Mouse (Mus musculus) forebrain, embryonic 14.5 days (tissue): Measurements from ENCODE around the gene Kctd19. TPM values are rescaled to one million over a fixed set of nuclear protein-coding genes. Genes with fewer than 3 reads are reported as not detected.

Experiments used
- ATAC-seq: fragments of 200-750 bp; cut with Nextera tagmentation; 2 replicates; pipeline ENCODE4 v1.8.0; 2017; ENCODE audit warnings: mild to moderate bottlenecking, moderate library complexity
- DNase-seq: peaks from one replicate; pipeline ENCODE4 v3.0.0-alpha.2; 2015; ENCODE audit warnings: low spot score
- H3K27ac ChIP-seq: fragments of 300-500 bp; sonication (generic); 2 replicates; pipeline ENCODE4 v1.5.1; 2014; ENCODE audit warnings: low read depth, mild to moderate bottlenecking, control low read depth, low read length, moderate library complexity
- H3K27me3 ChIP-seq: fragments of 300-500 bp; sonication (generic); replicated peaks from 2 replicates; pipeline ENCODE4 v1.6.1; 2014; ENCODE audit warnings: low read length, control low read depth, mixed read lengths; ENCODE audit not compliant: control insufficient read depth, insufficient read depth
- H3K36me3 ChIP-seq: fragments of 300-500 bp; sonication (generic); 2 replicates; pipeline ENCODE4 v1.6.1; 2014; ENCODE audit warnings: low read length, control low read depth; ENCODE audit not compliant: control insufficient read depth, insufficient read depth
- H3K4me1 ChIP-seq: fragments of 300-500 bp; sonication (generic); 2 replicates; pipeline ENCODE4 v1.6.1; 2014; ENCODE audit warnings: antibody characterized with exemption, low read length, control low read depth; ENCODE audit not compliant: control insufficient read depth, insufficient read depth
- H3K4me2 ChIP-seq: fragments of 300-500 bp; sonication (generic); 2 replicates; pipeline ENCODE4 v1.6.1; 2014; ENCODE audit warnings: mild to moderate bottlenecking, control low read depth, low read length
- H3K4me3 ChIP-seq: fragments of 300-500 bp; sonication (generic); 2 replicates; pipeline ENCODE4 v1.5.1; 2014; ENCODE audit warnings: low read depth, low read length, control low read depth
- H3K9ac ChIP-seq: fragments of 300-500 bp; sonication (generic); 2 replicates; pipeline ENCODE4 v1.6.1; 2014; ENCODE audit warnings: mild to moderate bottlenecking, low read length, control low read depth, moderate library complexity
- H3K9me3 ChIP-seq: fragments of 300-500 bp; sonication (generic); replicated peaks from 2 replicates; pipeline ENCODE4 v1.6.1; 2016; ENCODE audit warnings: low read length, control low read depth, mixed read lengths; ENCODE audit not compliant: control insufficient read depth
- WGBS: fragments of 180-500 bp; shearing (Covaris S2); extraction: QIAGEN DNeasy Blood & Tissue Kit; methylation state at CpG from one replicate; pipeline ENCODE4 v1.1.7; 2014; 5-methylcytosine and 5-hydroxymethylcytosine counted together
- polyA plus RNA-seq: library from polyadenylated mRNA; unstranded; fragments of >200 nt; fragmentation: Nextera tagmentation; extraction: Ambion mirVana; gene quantifications from 2 replicates; pipeline ENCODE4 v1.2.1, GENCODE M21; 2014

Gene Kctd19
- polyA plus RNA-seq, 1 experiment from 2014 or later = 0.09 TPM

GRCm38 (mm10) chr8:105446127-105446552 lies 32.8 kb upstream of the Kctd19 start:
- 0 out of 2 replicates have a peak, but pooled peaks have one; percentile 59 for ATAC-seq
- Histone ChIP-seq H3K4me1 (peaks cover 10% of the 10 kb centered on the region; the same call in 1 of the 2 replicates), H3K27ac (0 out of 2 replicates have a peak overlapping the region, but pooled peaks have one; percentile 24), H3K9me3 (no peaks in the 10 kb centered on the region), H3K4me2 (peak overlapping the region; percentile 28), H3K9ac (no peak overlapping the region), H3K27me3 (no peaks in the 10 kb centered on the region), H3K4me3 (no peak overlapping the region), H3K36me3 (no peaks in the 10 kb centered on the region)
- WGBS = 13% methylated on average over 4 of the region's 4 CpGs
- DNase-seq = peak; percentile 62

- peak; percentile 84 for ATAC-seq
- Histone ChIP-seq H3K4me2 (peak overlapping the region; percentile 28), H3K9me3 (no peaks in the 10 kb centered on the region), H3K9ac (no peak overlapping the region), H3K27ac (peak overlapping the region; percentile 46; the same call in 1 of the 2 replicates), H3K27me3 (no peaks in the 10 kb centered on the region), H3K36me3 (no peaks in the 10 kb centered on the region), H3K4me3 (no peak overlapping the region), H3K4me1 (peaks cover 10% of the 10 kb centered on the region; the same call in 1 of the 2 replicates)
- 18% methylated on average over 11 of the region's 11 CpGs for WGBS
- peak; percentile 72 for DNase-seq
These were observed 32.2 kb upstream of the Kctd19 start for GRCm38 (mm10) chr8:105445296-105446126.

- Histone ChIP-seq H3K4me2 (no peak overlapping the region), H3K9ac (no peak overlapping the region), H3K4me1 (peaks cover 10% of the 10 kb centered on the region; the same call in 1 of the 2 replicates), H3K36me3 (no peaks in the 10 kb centered on the region), H3K27me3 (no peaks in the 10 kb centered on the region), H3K4me3 (no peak overlapping the region), H3K27ac (no peak overlapping the region), H3K9me3 (no peaks in the 10 kb centered on the region)
- no peak for DNase-seq
- WGBS = 93% methylated on average over 5 of the region's 5 CpGs
- no peak for ATAC-seq
These were observed 29.4 kb upstream of the Kctd19 start for GRCm38 (mm10) chr8:105442661-105443060.

- Histone ChIP-seq H3K36me3 (no peaks in the 10 kb centered on the region), H3K9me3 (no peaks in the 10 kb centered on the region), H3K4me2 (no peak overlapping the region), H3K27ac (no peak overlapping the region), H3K4me3 (no peak overlapping the region), H3K9ac (no peak overlapping the region), H3K27me3 (no peaks in the 10 kb centered on the region), H3K4me1 (peaks cover 10% of the 10 kb centered on the region; the same call in 1 of the 2 replicates)
- ATAC-seq (no peak), DNase-seq (peak; percentile 41)
- WGBS = 8% methylated on average over 6 of the region's 6 CpGs
These were observed 28.1 kb upstream of the Kctd19 start for GRCm38 (mm10) chr8:105441433-105441832.

GRCm38 (mm10) chr8:105438865-105439264 lies 25.6 kb upstream of the Kctd19 start:
- Histone ChIP-seq H3K36me3 (no peaks in the 10 kb centered on the region), H3K9ac (no peak overlapping the region), H3K4me2 (no peak overlapping the region), H3K4me1 (peaks cover 3% of the 10 kb centered on the region; the same call in 1 of the 2 replicates), H3K4me3 (no peak overlapping the region), H3K27ac (no peak overlapping the region), H3K27me3 (no peaks in the 10 kb centered on the region), H3K9me3 (no peaks in the 10 kb centered on the region)
- DNase-seq = no peak
- ATAC-seq = no peak
- 28% methylated on average over 5 of the region's 5 CpGs for WGBS

GRCm38 (mm10) chr8:105437078-105437748 lies 23.9 kb upstream of the Kctd19 start:
- Histone ChIP-seq H3K27ac (no peak overlapping the region), H3K9ac (no peak overlapping the region), H3K27me3 (no peaks in the 10 kb centered on the region), H3K4me2 (no peak overlapping the region), H3K9me3 (no peaks in the 10 kb centered on the region), H3K4me1 (peaks cover 14% of the 10 kb centered on the region; the same call in 1 of the 2 replicates), H3K36me3 (no peaks in the 10 kb centered on the region), H3K4me3 (no peak overlapping the region)
- DNase-seq (no peak), ATAC-seq (no peak)
- whole genome bisulfite sequencing = 82% methylated on average over 5 of the region's 5 CpGs

GRCm38 (mm10) chr8:105436218-105436617 lies 22.9 kb upstream of the Kctd19 start:
- no peaks in the 10 kb centered on the region for H3K36me3 ChIP-seq
- ATAC-seq (no peak), DNase-seq (no peak)
- no peak overlapping the region for H3K27ac ChIP-seq
- H3K4me3 ChIP-seq = no peak overlapping the region
- H3K27me3 ChIP-seq = no peaks in the 10 kb centered on the region
- 70% methylated on average over 5 of the region's 5 CpGs for WGBS
- H3K4me1 ChIP-seq = peaks cover 14% of the 10 kb centered on the region; the same call in 1 of the 2 replicates
- no peaks in the 10 kb centered on the region for H3K9me3 ChIP-seq
- no peak overlapping the region for H3K9ac ChIP-seq
- H3K4me2 ChIP-seq = no peak overlapping the region

- 61% methylated on average over 5 of the region's 5 CpGs for WGBS
- no peaks in the 10 kb centered on the region for H3K36me3 ChIP-seq
- H3K4me3 ChIP-seq = no peak overlapping the region
- H3K9ac ChIP-seq = no peak overlapping the region
- no peak for ATAC-seq
- H3K4me2 ChIP-seq = no peak overlapping the region
- H3K9me3 ChIP-seq = no peaks in the 10 kb centered on the region
- H3K4me1 ChIP-seq = peaks cover 14% of the 10 kb centered on the region; the same call in 1 of the 2 replicates
- no peak overlapping the region for H3K27ac ChIP-seq
- H3K27me3 ChIP-seq = no peaks in the 10 kb centered on the region
- DNase-seq = no peak
These were observed 20.8 kb upstream of the Kctd19 start for GRCm38 (mm10) chr8:105434136-105434535.
